Mouse (Mus musculus): ENCODE data around the gene Gm19684.
"Not testable (repeated sequence)": the region's sequence is repeated elsewhere in the genome, so short reads cannot be mapped to it uniquely, and the experiment has no call there.

The Gm19684 gene

DNA sequence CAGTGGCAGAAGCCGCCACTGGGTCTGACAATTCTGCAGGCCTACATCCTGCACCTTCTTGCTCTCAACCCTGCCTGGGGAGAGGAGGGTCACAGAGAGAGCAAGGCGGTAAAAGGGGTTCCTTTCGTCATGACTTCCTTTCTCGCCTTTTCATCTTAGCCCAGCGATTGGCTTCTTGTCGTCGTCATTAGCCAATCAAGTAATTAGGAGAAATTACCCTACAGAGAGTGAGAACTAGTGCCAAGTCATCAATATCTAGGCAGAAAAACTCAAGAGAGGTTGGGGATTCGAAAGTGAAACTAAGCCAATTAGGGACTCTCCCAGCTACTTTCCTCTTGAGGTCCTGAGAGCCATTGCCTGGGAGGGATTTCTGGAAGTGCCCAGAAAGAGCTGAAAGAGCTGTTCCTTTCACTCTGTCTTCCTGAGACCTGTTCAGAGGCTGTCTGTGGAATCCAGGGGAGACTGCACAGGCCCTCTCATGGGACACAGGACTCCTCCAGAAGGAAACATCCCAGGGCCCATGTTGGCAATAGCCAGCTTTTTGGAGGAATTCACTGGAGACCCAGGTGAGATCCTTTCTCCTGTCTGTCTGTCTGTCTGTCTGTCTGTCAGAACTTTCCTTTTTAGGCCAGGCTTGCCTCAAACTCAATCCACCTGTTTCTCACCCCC is at the start of gene Gm19684:
Gene Gm19684 (plus strand): TSS at position 327 of the 669 bp plus-strand sequence.
- not testable (repeated sequence) for DNase-seq (ENCODE audit: low spot score in 2 of 2)

DNA sequence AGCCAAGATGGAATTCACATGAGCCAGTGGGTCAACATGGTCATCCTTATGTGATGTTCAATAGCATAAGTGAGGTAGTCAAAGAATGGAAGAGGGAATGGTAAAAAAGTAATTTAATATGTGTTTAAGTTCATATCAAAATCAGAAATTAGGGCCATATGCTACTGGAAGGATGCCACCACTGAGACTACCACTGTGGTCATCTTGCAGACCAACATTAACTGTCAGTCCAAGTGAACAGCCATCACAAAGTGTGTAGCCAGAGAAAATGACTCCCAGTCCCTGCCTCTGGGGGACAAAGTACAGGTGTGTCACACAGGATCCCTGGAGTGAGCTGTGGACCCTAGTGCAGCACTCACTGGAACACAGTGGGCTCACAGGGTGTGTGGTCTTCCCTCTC is 39.6 kb upstream of the Gm19684 start:
- DNase-seq (ENCODE audit: low spot score in 2 of 2), result not testable (repeated sequence)

DNA sequence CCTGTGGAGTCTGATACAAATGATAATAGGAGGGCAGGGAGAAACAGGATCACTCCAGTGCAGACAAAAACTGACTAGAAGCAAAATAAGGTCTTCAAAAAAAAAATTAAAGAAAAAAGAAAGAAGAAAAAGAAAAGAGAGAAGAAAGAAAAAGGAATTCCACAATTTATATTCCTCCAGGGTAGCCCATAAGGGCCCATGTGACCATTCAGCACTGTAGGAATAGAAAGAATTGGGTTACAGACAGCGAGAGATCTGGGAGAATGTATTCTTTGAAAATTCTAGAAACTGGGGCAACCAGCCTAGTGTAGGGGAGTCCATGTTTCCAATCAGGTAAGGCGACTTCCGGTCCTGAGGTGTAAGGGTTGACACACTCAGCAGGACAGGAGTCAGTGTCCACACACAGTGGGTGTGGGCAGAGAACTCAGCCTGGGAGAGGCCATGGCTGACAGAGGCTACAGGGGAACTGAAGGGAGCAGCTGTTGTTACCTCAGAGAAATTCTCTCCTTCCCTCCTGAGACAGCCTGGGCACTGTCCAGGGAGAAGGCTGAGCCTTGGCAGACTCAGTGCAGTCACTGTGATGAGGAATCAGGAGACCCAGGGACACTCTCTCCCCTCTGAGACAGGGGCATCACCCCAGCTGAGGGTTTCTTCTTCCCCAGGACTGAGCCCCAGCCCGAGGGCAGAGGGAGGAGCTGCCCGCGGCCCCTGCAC is 38.8 kb upstream of the Gm19684 start:
- not testable (repeated sequence) for DNase-seq (ENCODE audit: low spot score in 2 of 2)

DNA sequence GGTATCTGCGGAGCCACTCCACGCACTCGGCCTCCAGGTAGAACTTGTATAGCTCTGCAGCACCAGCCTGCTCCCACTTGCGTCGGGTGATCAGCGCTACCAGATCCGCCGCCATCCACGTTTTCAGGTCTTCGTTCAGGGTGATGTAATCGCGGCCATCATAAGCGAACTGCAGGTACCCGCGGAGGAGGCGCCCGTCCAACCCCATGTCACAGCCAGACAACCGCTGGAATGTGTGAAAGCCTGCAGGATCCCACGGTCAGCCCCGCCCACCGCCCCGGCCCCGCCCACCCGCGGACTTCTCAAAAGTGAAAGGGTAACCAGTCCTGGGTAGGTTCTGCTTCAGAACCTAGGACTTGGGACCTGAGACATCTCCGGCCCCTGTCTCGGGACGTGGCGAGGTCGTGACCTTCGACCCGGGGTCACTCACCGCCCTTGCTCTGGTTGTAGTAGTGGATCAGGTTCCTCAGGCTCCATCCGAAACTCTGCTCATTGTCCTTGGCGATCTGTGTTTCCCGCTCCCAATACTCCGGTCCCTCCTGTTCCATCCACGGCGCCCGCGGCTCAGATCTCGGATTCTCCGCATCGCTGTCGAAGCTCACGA is 38.1 kb upstream of the Gm19684 start:
- no peak for DNase-seq (ENCODE audit: low spot score in 2 of 2)

- DNase-seq (ENCODE audit: low spot score in 2 of 2), result no peak
Measured at GRCm38 (mm10) chr17:36083870-36084451, 37.5 kb upstream of the Gm19684 start.

- DNase-seq (ENCODE audit: low spot score in 2 of 2), result not testable (repeated sequence)
Measured at GRCm38 (mm10) chr17:36085976-36086375, 35.5 kb upstream of the Gm19684 start.

DNA sequence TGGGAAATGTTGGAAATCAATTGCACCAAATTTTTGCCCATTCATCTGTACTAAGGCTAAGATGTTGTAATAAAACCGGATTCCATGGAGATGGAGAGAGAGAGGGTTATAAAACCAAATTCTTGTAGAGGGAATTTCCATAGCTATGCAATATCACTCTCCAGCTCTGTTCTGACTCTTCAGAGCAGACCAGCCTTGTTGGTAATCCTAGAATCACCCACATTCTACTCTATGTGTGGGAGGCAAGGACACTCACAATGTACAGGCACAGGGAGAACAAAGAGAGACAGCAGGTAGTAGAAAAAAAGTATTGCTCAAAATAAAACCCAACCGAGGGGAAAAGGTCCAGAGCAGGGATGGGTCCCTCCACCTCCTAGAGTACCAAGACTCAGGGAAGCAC is 29.5 kb upstream of the Gm19684 start:
- DNase-seq (ENCODE audit: low spot score in 2 of 2), result not testable (repeated sequence)

- not testable (repeated sequence) for DNase-seq (ENCODE audit: low spot score in 2 of 2)
Measured at GRCm38 (mm10) chr17:36092520-36092919, 29.0 kb upstream of the Gm19684 start.

DNA sequence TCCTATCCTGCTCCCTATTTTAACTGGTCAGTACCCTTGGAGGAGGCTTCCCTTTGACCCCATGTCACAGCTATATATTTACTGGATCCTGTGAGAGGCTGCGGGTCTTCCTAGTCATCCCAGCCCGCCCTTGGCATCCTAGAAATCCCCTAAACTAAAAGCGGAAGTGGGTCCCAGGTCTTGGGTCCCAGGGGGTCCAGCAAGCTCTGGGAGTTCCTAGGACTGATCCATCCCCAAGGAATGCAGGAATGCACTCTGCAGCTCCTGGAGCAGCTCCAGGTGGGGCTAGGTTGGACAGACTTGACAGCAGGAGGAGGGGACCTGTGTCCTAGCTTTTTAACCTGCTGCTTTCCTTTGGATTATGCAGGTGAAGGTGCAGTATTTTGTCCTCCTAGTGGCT is 27.5 kb upstream of the Gm19684 start:
- DNase-seq (ENCODE audit: low spot score in 2 of 2), result no peak

- not testable (repeated sequence) for DNase-seq (ENCODE audit: low spot score in 2 of 2)
Measured at GRCm38 (mm10) chr17:36099603-36100002, 21.9 kb upstream of the Gm19684 start.

- not testable (repeated sequence) for DNase-seq (ENCODE audit: low spot score in 2 of 2)
Measured at GRCm38 (mm10) chr17:36102091-36102490, 19.4 kb upstream of the Gm19684 start.

- not testable (repeated sequence) for DNase-seq (ENCODE audit: low spot score in 2 of 2)
Measured at GRCm38 (mm10) chr17:36110129-36110528, 11.3 kb upstream of the Gm19684 start.

DNA sequence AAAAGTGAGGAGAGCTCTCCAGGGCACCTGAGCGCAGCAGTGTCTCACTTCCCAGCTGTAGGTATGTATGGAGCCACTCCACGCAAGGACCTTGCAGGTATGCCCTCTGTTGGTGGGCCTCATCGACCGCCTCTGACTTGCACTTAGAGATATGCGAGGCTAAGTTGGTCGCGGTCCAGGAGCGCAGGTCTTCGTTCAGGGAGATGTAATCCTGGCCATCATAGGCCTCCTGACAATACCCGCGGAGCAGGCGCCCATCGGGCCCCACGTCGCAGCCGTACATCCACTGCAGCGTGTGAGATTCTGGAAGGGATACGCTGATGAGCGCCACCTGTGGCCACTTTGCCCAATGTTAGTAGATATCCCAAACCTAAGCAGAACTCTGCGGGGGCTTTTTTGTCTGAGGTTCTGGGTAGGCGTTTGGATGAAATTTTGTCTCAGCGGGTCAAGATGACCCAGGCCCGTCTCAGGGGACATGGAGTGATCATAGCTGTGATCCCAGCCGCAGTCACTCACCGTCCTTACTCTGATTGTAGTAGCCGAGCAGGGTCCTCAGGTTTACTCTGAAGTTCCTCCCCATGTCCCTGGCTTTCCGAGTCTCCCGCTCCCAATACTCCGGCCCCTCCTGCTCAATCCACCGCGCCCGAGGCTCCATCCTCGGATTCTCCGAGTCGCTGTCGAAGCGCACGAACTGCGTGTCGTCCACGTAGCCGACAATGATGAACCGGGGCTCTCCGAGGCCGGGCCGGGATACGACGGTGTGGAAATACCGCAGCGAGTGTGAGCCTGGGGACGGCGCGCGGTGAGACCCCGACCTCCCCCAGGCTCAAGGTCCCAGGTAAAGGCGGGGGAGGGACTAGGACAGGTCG is 10.6 kb upstream of the Gm19684 start:
- peak in 1 of 2 experiments; percentile 5 for DNase-seq (ENCODE audit: low spot score in 2 of 2)

DNA sequence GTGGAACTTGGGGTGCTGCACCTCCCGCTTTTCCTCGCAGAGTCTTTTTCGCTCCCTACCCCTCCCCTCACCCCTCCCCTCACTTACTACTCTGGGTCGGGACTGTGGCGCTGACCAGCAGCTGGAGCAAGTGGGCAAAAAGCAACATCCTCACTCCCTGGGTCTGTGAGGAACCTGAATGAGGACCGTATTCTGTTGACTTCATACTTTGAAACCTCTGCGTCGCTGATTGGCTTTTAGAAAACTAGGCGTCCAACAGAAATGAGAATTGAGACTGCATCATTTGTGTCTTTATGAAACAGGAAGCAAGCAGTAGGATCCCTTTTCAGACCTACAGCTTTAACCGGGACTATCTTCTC is 10.0 kb upstream of the Gm19684 start:
- DNase-seq (ENCODE audit: low spot score in 2 of 2), result not testable (repeated sequence)

DNA sequence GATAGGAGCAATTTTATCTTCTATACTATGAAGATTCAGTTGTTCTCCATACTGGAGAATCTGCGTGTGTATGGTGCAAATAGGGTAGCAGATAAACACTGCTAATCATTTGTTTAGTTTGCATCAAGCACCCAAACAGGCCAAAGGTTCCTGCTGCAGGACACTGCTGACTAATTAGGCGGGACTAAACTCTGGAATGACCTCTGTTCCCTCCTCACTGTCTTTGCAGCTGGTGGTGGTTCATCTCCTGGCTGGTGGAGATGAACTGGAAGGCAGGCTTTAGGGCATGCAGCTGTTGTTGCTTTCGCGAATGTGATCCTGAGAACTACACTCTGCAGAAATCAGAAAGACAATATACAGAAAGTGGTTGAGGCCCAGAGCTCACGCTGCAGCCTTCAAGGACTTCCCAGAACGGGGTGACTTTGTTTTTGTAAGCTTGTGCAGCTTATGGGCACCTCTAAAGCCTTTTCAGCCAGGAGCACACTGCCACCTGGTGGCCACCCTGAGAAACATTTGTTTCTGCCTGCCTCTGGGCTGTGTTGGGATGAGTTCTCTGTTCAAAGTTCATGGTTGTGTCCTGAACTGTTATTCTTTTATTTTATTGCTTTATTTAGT is 7.4 kb upstream of the Gm19684 start:
- not testable (repeated sequence) for DNase-seq (ENCODE audit: low spot score in 2 of 2)

- DNase-seq (ENCODE audit: low spot score in 2 of 2), result not testable (repeated sequence)
Measured at GRCm38 (mm10) chr17:36116545-36116944, 4.9 kb upstream of the Gm19684 start.

DNA sequence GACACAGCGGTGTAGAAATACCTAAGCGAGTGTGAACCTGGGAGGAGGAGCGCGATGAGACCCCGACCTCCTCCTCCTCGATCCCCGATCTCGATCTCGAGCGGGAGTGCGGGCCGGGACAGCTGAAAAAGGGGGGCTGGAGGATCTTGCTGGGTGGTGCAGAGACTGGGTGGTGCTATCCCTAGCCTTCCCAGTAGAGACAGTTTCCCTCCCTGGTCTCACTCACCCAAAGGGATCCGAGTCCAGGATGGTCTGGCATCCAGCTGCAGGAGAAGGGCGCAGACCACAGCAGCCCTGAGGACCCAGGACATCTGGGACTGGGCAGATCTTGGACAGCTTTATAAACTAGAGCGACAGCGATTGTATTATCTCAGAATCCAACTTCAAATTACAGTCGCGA is 639 bp upstream of the Gm19684 start:
- not testable (repeated sequence) for DNase-seq (ENCODE audit: low spot score in 2 of 2)

GRCm38 (mm10) chr17:36124111-36124510 is 2.6 kb downstream of the Gm19684 start:
- not testable (repeated sequence) for DNase-seq (ENCODE audit: low spot score in 2 of 2)

- not testable (repeated sequence) for DNase-seq (ENCODE audit: low spot score in 2 of 2)
Measured at GRCm38 (mm10) chr17:36128525-36128924, 7.0 kb downstream of the Gm19684 start.

DNA sequence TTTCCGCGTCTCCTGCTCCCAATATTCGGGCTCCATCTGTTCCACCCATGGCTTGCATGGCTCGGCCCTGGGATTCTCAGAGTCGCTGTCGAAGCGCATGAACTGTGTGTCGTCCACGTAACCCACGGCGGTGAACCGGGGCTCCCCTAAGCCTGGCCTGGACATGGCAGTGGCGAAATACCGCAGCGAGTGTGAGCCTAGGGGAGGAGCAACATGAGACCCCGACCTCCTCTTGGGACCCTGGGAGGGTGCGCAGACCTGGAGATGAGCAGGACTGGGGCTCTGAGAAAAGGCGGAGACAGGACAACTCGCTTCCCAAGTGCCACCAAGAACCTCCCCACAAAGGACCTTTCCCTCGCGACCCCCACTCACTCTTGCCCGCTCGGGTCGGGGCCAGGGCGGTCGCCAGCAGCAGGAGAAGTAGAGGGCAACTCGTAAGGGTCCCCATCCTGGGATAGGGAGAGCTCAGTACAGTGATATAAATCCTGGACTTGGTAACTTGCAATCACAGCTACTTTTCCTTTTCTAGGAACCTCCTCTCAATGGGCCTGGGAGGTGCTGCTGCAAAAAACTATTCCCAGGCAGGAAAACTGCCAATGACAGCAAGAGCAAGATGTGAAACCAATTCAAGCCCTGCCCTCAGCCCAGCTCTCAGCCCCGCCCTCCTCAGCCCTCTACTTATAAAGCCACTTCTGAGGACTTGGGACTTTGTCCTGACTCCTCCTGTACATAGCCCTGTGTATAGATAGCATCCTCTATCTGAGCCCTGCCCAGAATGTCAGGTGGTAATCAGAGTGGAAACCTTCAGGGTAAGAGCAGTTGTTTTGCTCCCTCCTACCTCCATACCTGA is 7.7 kb downstream of the Gm19684 start, which contains the start of gene Gm7030:
Gene Gm7030 (minus strand): TSS at position 458 of the 850 bp plus-strand sequence.
- DNase-seq (ENCODE audit: low spot score in 2 of 2), result not testable (repeated sequence)

All from frontal cortex, postnatal 25 days (tissue).